Mouse (Mus musculus) cerebellum, adult 2 months (tissue): ENCODE data around the gene Des. TPM values are rescaled to one million over a fixed set of nuclear protein-coding genes. Genes with fewer than 3 reads are reported as not detected.

Experiments
- DNase-seq, 2 experiments: peaks; one replicate each; pipeline ENCODE4 v3.0.0; 2021
- H3K27ac ChIP-seq: fragments of 200-500 bp; 2 replicates; pipeline ENCODE4 v1.5.1; 2012; ENCODE audit warnings: low read length, control low read depth, inconsistent platforms; ENCODE audit not compliant: insufficient read depth
- H3K27me3 ChIP-seq: fragments of 200-500 bp; 2 replicates; pipeline ENCODE4 v1.6.1; 2012; ENCODE audit warnings: inconsistent platforms, mild to moderate bottlenecking, low read length, moderate library complexity; ENCODE audit not compliant: control insufficient read depth, insufficient read depth
- H3K4me1 ChIP-seq: fragments of 200-500 bp; 2 replicates; pipeline ENCODE4 v1.6.1; 2011; ENCODE audit warnings: low read length; ENCODE audit not compliant: control insufficient read depth, insufficient read depth
- H3K4me3 ChIP-seq: fragments of 200-500 bp; replicated peaks from 2 replicates; pipeline ENCODE3; 2011; ENCODE audit warnings: mild to moderate bottlenecking, low read depth, low read length, control low read depth; ENCODE audit not compliant: insufficient read depth
- CTCF ChIP-seq: fragments of 200-500 bp; IDR thresholded peaks from 2 replicates; pipeline ENCODE4 v1.5.1; 2011; ENCODE audit warnings: low read depth, mild to moderate bottlenecking, control low read depth, low read length, moderate library complexity, borderline replicate concordance; ENCODE audit not compliant: insufficient read depth
- POLR2A ChIP-seq: fragments of 200-500 bp; IDR thresholded peaks from 2 replicates; pipeline ENCODE4 v1.6.1; 2011; ENCODE audit warnings: low read length, control low read depth, borderline replicate concordance; ENCODE audit not compliant: insufficient read depth
- WGBS: fragments of 180-500 bp; shearing (Covaris S2); methylation state at CpG from one replicate; pipeline ENCODE4 v1.1.7; 2018; 5-methylcytosine and 5-hydroxymethylcytosine counted together
- polyA plus RNA-seq: library from polyadenylated mRNA; depleted of rRNA; stranded (reverse); fragments of >200 nt; gene quantifications from 2 replicates; pipeline ENCODE4 v1.2.3, GENCODE M21; 2012

The Des gene
- polyA plus RNA-seq, 1 experiment = 2.1 TPM

DNA sequence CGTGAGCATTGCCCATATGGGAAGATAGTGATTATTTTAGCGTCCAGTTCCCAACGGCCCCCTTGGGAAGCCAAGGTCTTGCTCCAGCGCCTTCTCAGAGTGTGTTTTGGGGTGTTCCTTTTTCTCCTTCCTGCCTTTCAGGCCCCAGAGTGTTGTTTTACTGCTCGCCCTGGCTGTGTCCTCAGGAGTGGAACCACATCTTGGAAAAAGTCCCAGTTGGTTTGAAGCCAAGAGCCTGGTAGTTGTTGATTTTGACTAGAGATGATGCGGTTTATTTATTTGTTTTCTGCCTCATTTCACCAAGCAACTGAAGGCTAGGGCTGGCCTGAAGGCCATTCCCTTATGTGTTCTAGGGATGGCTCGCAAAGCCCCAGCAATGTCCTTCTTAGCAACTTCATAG is 2.9 kb upstream of the Des start:
- WGBS = 23% methylated on average over 7 of the region's 7 CpGs
- no peaks in the 10 kb centered on the region for H3K27me3 ChIP-seq
- H3K27ac ChIP-seq = no peak overlapping the region
- no peak overlapping the region for H3K4me3 ChIP-seq
- peaks cover 15% of the 10 kb centered on the region; the same call in 1 of the 2 replicates for H3K4me1 ChIP-seq
- DNase-seq = peak; percentile 65 to 75
- TF ChIP-seq POLR2A = no peak
- no peak for TF ChIP-seq CTCF

DNA sequence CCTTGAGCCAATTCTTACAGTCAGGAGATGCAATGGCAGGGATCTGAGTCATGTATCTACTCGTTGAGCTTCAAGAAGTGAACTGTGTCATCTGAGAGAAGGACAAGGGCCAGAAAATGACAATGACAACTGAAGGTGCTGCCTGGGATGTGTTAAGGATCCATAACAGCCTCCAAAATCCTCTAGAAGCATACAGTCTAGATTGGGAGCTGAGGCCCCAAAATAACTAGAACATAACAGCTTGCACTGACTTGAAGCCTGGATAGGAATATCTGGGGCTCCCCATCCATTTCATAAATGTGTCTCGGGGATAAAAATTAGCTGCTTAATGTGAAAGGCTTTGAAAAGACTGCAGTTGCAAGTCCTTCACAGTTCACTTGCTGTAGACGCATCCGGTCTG is 2.1 kb upstream of the Des start:
- Histone ChIP-seq H3K27me3 (no peaks in the 10 kb centered on the region), H3K4me1 (peaks cover 15% of the 10 kb centered on the region; the same call in 1 of the 2 replicates), H3K4me3 (no peak overlapping the region), H3K27ac (no peak overlapping the region)
- no peak for DNase-seq
- WGBS = 86% methylated on average over 4 of the region's 4 CpGs
- TF ChIP-seq POLR2A = no peak
- no peak for TF ChIP-seq CTCF

DNA sequence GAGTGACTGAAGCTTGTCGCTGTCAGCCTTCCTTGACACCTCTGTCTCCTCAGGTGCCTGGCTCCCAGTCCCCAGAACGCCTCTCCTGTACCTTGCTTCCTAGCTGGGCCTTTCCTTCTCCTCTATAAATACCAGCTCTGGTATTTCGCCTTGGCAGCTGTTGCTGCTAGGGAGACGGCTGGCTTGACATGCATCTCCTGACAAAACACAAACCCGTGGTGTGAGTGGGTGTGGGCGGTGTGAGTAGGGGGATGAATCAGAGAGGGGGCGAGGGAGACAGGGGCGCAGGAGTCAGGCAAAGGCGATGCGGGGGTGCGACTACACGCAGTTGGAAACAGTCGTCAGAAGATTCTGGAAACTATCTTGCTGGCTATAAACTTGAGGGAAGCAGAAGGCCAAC is 783 bp upstream of the Des start:
- H3K27me3 ChIP-seq = no peaks in the 10 kb centered on the region
- TF ChIP-seq CTCF (no peak), POLR2A (no peak)
- peaks cover 15% of the 10 kb centered on the region for H3K4me1 ChIP-seq
- no peak overlapping the region for H3K4me3 ChIP-seq
- no peak overlapping the region for H3K27ac ChIP-seq
- DNase-seq = peak in 1 of 2 experiments; percentile 15
- WGBS = 86% methylated on average over 13 of the region's 13 CpGs

DNA sequence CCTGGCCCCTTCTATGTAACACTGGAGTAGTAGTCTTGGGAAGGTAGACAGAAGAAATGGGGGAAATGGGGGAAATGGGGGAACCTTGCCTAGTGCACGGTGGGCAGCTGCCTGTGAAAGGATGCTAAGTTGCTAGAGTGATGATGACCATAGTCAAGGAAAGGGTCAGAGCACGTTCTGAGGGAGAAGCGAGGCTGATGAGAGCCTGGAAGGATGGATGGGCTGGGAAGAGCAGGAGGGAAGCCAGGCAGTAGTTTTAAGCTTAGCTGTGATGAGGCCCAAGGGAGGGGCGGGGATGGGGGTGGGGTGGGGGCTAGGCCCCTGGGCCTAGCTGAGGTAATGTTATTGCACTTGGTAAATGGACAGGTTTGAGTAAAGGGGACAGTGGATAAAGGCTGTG is 994 bp downstream of the Des start:
- DNase-seq = no peak
- no peaks in the 10 kb centered on the region for H3K27me3 ChIP-seq
- H3K4me3 ChIP-seq = no peak overlapping the region
- H3K27ac ChIP-seq = no peak overlapping the region
- 82% methylated on average over 4 of the region's 4 CpGs for WGBS
- H3K4me1 ChIP-seq = peaks cover 25% of the 10 kb centered on the region
- no peak for TF ChIP-seq CTCF
- no peak for TF ChIP-seq POLR2A

DNA sequence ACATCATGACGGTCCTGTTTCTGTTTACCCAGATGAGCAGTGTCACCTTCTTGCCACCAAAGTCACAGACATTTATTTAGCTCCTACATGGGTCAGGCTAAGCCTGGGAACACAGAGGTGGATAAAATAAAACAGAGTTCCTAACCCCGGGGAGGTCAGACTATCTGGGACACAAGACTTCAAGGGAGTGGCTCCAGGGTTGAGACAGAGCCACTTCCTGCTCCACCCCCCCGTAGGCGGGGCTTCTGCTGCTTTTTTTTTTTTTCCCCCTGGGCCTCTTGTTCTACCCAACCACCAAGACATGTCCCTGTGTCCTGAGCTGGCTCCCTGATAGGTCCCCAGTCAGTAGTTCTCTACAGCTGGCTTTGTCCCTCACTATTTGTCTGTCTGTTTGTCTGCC is 1.6 kb downstream of the Des start:
- no peaks in the 10 kb centered on the region for H3K27me3 ChIP-seq
- TF ChIP-seq POLR2A (no peak), CTCF (no peak)
- WGBS = 53% methylated on average over 4 of the region's 4 CpGs
- H3K27ac ChIP-seq = no peak overlapping the region
- no peak overlapping the region for H3K4me3 ChIP-seq
- DNase-seq = no peak
- H3K4me1 ChIP-seq = peaks cover 30% of the 10 kb centered on the region

DNA sequence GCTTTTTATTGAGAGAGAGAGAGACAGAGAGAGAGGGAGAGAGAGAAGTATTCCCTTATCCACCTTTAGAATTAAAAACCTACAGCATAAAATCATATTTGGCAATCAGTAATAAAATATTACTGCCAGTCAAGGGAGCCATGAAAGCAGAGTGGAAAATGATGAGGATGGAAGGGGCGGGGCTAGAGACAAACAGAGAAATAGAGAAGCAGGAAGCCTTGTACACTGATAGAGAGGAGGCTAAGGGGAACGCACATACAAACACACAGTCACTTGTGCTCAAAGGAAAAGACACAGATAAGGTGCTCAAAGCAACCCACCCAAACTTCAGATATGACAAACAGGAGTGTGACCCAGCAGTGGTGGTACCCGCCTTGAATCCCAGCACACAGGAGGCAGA is 3.7 kb downstream of the Des start:
- no peak overlapping the region for H3K4me3 ChIP-seq
- WGBS = 86% methylated on average over 3 of the region's 3 CpGs
- peaks cover 33% of the 10 kb centered on the region for H3K4me1 ChIP-seq
- H3K27me3 ChIP-seq = no peaks in the 10 kb centered on the region
- no peak overlapping the region for H3K27ac ChIP-seq
- DNase-seq = no peak
- TF ChIP-seq POLR2A (no peak), CTCF (no peak)

DNA sequence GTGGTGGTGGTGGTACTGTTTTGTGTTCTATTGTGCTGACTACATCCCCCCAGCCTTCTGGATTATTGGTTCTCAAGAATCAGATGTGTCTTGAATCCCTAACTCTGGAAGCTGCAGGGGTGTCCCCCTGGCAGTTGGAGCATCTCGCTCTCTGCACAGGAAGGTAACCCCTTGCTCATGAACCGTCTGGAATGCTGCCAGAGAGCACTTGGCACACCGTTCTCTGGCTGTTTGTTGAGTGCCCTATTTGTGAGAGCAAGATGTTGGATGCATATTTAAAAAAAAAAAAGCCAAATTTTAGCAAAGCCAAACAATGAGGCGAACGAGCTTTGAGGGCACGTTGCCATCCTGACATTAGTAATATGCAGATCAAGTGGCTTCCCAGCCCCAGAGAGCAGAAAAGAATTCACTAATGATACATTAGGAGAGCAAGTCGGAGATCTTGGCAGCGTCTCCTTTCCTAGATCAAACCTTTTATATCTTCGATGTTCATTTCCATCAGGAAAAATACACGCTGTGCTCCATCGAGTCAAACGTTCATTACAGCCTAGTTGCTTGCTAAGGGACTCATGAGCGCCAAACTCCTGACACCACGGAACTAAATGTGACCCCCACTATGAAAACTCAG is 5.5 kb downstream of the Des start:
- 17% methylated on average over 14 of the region's 14 CpGs for WGBS
- Histone ChIP-seq H3K27ac (no peak overlapping the region), H3K27me3 (no peaks in the 10 kb centered on the region), H3K4me3 (no peak overlapping the region), H3K4me1 (peaks cover 41% of the 10 kb centered on the region)
- DNase-seq = peak; percentile 72 to 73
- no peak for TF ChIP-seq POLR2A
- no peak for TF ChIP-seq CTCF

DNA sequence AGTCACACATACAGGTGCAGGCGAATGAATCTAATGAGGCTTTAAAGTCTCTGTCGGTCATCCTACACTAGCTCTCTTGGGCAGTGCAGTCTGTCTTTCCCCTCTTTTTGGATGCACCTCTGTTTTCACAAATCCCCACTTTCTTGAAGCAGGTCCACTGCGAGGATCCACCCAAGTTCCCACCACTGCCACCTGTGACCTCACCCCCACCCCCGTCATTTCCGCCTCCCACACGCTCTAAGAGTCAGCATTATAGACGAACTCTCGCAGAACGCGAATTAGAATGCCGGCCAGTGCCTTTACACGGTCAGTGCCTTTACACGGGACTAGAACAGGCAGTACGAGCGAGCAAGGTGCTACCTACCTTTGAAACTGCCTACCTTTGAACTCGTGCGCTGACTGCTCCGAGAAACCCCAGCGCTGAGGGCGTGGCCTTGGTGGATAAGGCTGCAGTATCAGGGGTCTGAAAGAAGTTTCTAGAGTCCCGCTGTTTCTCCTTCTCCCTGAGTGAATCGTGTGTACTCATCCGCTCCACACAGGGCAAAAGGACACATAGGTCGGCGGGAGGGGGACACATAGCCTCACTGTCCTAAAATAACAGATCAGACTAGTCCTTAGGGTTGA is 9.3 kb downstream of the Des start:
- H3K27me3 ChIP-seq = no peaks in the 10 kb centered on the region
- WGBS = 20% methylated on average over 25 of the region's 25 CpGs

More for the DNA sequence above, 9.3 kb downstream of the Des start:
- H3K4me1 ChIP-seq = peaks cover 54% of the 10 kb centered on the region
- peak in 1 of 2 experiments; percentile 64 for DNase-seq
- peak overlapping the region; percentile 98 for H3K27ac ChIP-seq
- H3K4me3 ChIP-seq = peak overlapping the region; percentile 56
- TF ChIP-seq POLR2A (no peak; the same call in 1 of the 2 replicates), CTCF (no peak)
